Mouse (Mus musculus) ES-E14 (cell line): ENCODE data around the gene Pde12. TPM values are rescaled to one million over a fixed set of nuclear protein-coding genes. Genes with fewer than 3 reads are reported as not detected.
A peak's percentile ranks its signal among the peaks of the same experiment; 100 is the strongest.
"Not testable (repeated sequence)": the region's sequence is repeated elsewhere in the genome, so short reads cannot be mapped to it uniquely, and the experiment has no call there.

ENCODE experiments used
- DNase-seq: peaks from one replicate; pipeline ENCODE4 v3.0.0-alpha.2; 2013; ENCODE audit warnings: low read depth, low spot score
- H3K27ac ChIP-seq: 2 replicates; pipeline ENCODE4 v1.5.1; 2012; ENCODE audit warnings: low read depth, mild to moderate bottlenecking, low read length, moderate library complexity, mixed read lengths; ENCODE audit not compliant: poor library complexity, insufficient read depth, severe bottlenecking
- H3K36me3 ChIP-seq: 2 replicates; pipeline ENCODE4 v1.6.1; 2012; ENCODE audit warnings: mild to moderate bottlenecking, low read length, moderate library complexity, mixed read lengths; ENCODE audit not compliant: control insufficient read depth, poor library complexity, insufficient read depth, severe bottlenecking
- H3K4me1 ChIP-seq, 2 experiments: fragments of 150-350 bp in 1 of 2; sonication (generic) in 1 of 2; 2 replicates each; pipeline ENCODE4 v1.6.1; 2012; ENCODE audit warnings: low read length in 2 of 2, mild to moderate bottlenecking in 1 of 2, mixed read lengths in 1 of 2; ENCODE audit not compliant: control insufficient read depth in 2 of 2, insufficient read depth in 2 of 2, poor library complexity in 1 of 2
- H3K4me3 ChIP-seq, 2 experiments: fragments of 150-350 bp in 1 of 2; sonication (generic) in 1 of 2; 2 replicates each; pipeline ENCODE4 v1.5.1; 2012; ENCODE audit warnings: low read length in 2 of 2, low read depth in 1 of 2, mild to moderate bottlenecking in 1 of 2, mixed read lengths in 1 of 2; ENCODE audit not compliant: insufficient read depth in 1 of 2, poor library complexity in 1 of 2, severe bottlenecking in 1 of 2
- H3K9ac ChIP-seq: 2 replicates; pipeline ENCODE4 v1.6.1; 2012; ENCODE audit warnings: low read depth, mild to moderate bottlenecking, low read length, mixed read lengths; ENCODE audit not compliant: poor library complexity, insufficient read depth, severe bottlenecking
- H3K9me3 ChIP-seq: fragments of 150-350 bp; sonication (generic); 2 replicates; pipeline ENCODE4 v1.6.1; 2012; ENCODE audit warnings: low read depth, mild to moderate bottlenecking, low read length; ENCODE audit not compliant: control insufficient read depth, insufficient read depth
- CHD2 ChIP-seq: IDR thresholded peaks from 2 replicates; pipeline ENCODE4 v1.6.1; 2014; ENCODE audit warnings: mild to moderate bottlenecking, low read depth, low read length, inconsistent platforms
- HCFC1 ChIP-seq: IDR thresholded peaks from 2 replicates; pipeline ENCODE4 v1.6.1; 2012; ENCODE audit warnings: low read length, inconsistent platforms, borderline replicate concordance; ENCODE audit not compliant: insufficient read depth
- MAFK ChIP-seq: IDR thresholded peaks from 2 replicates; pipeline ENCODE4 v1.6.1; 2014; ENCODE audit warnings: mild to moderate bottlenecking, low read depth, low read length, inconsistent platforms; ENCODE audit not compliant: insufficient read depth
- ZC3H11A ChIP-seq: IDR thresholded peaks from 2 replicates; pipeline ENCODE4 v1.6.1; 2012; ENCODE audit warnings: low read depth, mild to moderate bottlenecking, inconsistent platforms, low read length, borderline replicate concordance
- ZNF384 ChIP-seq: IDR thresholded peaks from 2 replicates; pipeline ENCODE4 v1.6.1; 2012; ENCODE audit warnings: low read depth, low read length, inconsistent platforms
- in situ Hi-C, 2 experiments: fragments of 600-800 bp; cut with MboI; formaldehyde crosslinking; loops; one replicate each; pipeline ENCODE4 v1.15.1; 2025; ENCODE audit warnings: low sequenced_read_pairs in 2 of 2, inconsistent platforms in 1 of 2; ENCODE audit not compliant: unreplicated experiment in 2 of 2
- total RNA-seq: library from RNA; depleted of rRNA; stranded (reverse); fragments of 300-350 nt; gene quantifications from 2 replicates; pipeline ENCODE4 v1.2.3, GENCODE M21; 2012

Gene Pde12
- total RNA-seq, 1 experiment = 12.0 TPM

DNA sequence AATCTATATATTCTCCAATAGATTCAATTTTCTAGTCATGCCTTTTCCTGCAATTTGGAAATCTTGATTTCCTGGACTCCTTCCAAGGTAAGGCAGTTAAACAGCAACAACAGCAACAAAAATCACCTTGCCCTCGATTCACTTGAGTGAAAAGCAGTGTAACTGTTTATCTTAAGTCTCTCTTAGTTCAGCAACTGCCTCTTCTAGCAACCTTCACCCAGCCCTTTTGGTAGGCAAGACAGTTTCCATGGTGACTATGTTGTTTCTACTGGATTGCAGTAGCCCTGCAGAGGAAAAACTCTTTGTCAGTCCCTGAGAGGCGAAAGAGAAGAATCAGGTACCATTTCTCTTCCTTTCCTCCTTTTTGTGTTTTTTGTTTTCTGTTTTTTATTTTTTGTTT, 21.7 kb upstream of the Pde12 start:
- no peaks in the 10 kb centered on the region for H3K4me1 ChIP-seq
- no peak for DNase-seq
- in situ Hi-C loops = no loop called here
- H3K36me3 ChIP-seq = no peaks in the 10 kb centered on the region
- no peak overlapping the region for H3K9ac ChIP-seq
- no peak overlapping the region for H3K27ac ChIP-seq
- TF ChIP-seq CHD2 (no peak), ZNF384 (no peak)
- no peak overlapping the region for H3K4me3 ChIP-seq
- no peaks in the 10 kb centered on the region for H3K9me3 ChIP-seq

DNA sequence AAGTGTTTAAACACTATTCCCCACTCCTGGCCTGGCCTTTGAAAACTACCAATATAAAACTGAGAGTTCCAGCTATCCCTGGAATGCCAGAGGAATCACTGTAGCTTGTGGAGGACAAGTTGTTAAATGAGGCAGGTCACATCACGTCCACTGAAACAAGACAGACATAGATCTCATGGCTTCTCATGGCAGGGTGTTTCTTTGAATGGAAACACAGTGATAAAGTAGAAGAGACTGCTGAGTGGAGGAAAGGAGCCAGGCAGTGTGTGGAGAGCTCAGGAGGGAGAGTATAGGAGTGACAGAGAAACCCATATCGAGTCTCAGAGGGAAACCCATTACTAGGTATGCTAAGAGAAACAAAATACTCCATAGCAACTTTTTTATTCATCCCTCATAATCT, 21.0 kb upstream of the Pde12 start:
- no peaks in the 10 kb centered on the region for H3K9me3 ChIP-seq
- TF ChIP-seq ZC3H11A (no peak), HCFC1 (no peak)
- H3K27ac ChIP-seq = no peak overlapping the region
- no peak overlapping the region for H3K4me3 ChIP-seq
- no peak overlapping the region for H3K9ac ChIP-seq
- in situ Hi-C loops = no loop called here
- no peaks in the 10 kb centered on the region for H3K36me3 ChIP-seq
- no peaks in the 10 kb centered on the region for H3K4me1 ChIP-seq
- DNase-seq = no peak

DNA sequence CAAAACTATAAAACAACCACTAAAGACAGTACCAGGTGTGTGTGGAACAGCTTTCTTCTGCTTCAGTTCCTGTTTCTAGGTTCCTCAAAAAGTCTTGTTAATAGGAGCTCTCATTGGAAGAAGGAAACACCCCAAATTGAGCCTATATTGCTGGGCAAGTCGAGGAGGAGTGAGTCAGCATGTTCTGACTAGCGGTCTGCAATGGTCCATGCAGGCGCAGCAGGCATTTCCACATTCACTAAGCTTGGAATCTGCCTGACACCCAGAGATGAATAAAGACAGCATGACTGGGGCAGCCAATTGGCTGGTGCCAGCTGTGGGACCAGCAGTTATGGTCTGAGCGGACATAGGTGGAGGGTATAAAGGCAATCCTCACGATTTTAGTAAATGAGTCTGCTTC, 6.1 kb upstream of the Pde12 start:
- in situ Hi-C loops = no loop called here
- TF ChIP-seq HCFC1 (no peak), MAFK (peak; percentile 60)
- H3K9me3 ChIP-seq = no peaks in the 10 kb centered on the region
- peak overlapping the region in 1 of 2 experiments; percentile 63; a peak in 2 of 4 replicates for H3K4me3 ChIP-seq
- H3K9ac ChIP-seq = no peak overlapping the region
- H3K27ac ChIP-seq = no peak overlapping the region
- H3K4me1 ChIP-seq = peaks cover 3 to 5% of the 10 kb centered on the region in 2 experiments; a peak in 2 of 4 replicates
- DNase-seq = no peak
- H3K36me3 ChIP-seq = no peaks in the 10 kb centered on the region

DNA sequence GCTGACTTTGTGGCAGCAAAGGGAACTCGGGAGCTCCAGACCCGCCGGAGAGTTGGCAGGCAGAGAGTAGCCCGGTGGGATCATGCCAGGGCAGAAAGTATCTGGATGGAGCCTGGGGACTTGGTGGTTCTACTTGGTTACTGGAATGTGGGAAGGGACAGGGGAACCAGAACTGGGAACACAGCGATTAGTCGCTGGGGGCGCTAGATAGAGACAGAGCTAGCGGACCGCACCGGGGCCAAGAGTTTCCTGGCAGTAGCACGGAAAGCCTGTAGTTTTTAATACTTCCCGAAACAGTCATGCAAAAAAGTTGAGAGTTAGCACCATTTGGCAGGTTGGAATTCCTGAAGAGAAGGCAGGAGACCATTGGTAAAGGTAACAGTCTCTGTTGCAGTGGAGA, 5.7 kb upstream of the Pde12 start:
- peaks cover 3 to 7% of the 10 kb centered on the region in 2 experiments; a peak in 2 of 4 replicates for H3K4me1 ChIP-seq
- TF ChIP-seq ZNF384 = 0 out of 2 replicates have a peak, but pooled peaks have one; percentile 26
- TF ChIP-seq ZC3H11A = 0 out of 2 replicates have a peak, but pooled peaks have one; percentile 4
- no peak for TF ChIP-seq HCFC1
- TF ChIP-seq MAFK = no peak
- TF ChIP-seq CHD2 = no peak
- DNase-seq = peak; percentile 59
- in situ Hi-C loops = no loop called here
- H3K36me3 ChIP-seq = no peaks in the 10 kb centered on the region
- no peak overlapping the region for H3K9ac ChIP-seq
- no peaks in the 10 kb centered on the region for H3K9me3 ChIP-seq
- no peak overlapping the region for H3K27ac ChIP-seq
- peak overlapping the region in 1 of 2 experiments; percentile 63; a peak in 2 of 4 replicates for H3K4me3 ChIP-seq

DNA sequence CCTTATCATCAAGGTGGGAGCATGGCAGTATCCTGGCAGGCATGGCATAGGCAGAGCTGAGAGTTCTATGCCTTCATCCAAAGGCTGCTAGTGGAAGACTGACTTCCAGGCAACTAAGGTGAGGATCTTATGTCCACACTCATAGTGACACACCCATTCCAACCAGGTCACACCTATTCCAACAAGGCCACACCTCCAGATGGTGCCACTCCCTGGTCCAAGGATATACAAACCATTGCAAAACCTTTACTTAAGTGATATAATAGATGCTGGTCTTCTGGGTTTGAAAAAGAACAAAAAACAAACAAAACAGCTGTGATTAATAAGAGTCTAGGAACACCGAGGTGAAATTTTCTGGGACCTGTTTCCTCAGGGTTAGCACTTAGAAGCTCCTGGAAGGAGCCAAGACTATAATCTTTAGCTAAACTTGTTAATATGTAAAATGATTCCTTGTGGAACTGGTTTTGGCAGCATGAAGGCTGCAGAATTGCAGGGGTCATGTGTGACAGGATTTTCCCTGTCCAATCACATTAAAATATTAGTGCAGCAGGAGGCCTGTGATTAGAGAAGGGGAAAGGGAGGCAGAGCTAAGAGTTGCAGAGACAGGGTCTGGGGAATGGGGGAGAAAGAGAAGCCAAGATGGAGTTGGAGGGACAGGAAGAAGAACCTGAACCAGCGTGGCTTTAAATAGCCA, 4.9 kb upstream of the Pde12 start:
- H3K36me3 ChIP-seq, H3K9ac ChIP-seq, H3K4me3 ChIP-seq, H3K27ac ChIP-seq, H3K4me1 ChIP-seq, H3K9me3 ChIP-seq, DNase-seq, in situ Hi-C loops: not testable (repeated sequence)

DNA sequence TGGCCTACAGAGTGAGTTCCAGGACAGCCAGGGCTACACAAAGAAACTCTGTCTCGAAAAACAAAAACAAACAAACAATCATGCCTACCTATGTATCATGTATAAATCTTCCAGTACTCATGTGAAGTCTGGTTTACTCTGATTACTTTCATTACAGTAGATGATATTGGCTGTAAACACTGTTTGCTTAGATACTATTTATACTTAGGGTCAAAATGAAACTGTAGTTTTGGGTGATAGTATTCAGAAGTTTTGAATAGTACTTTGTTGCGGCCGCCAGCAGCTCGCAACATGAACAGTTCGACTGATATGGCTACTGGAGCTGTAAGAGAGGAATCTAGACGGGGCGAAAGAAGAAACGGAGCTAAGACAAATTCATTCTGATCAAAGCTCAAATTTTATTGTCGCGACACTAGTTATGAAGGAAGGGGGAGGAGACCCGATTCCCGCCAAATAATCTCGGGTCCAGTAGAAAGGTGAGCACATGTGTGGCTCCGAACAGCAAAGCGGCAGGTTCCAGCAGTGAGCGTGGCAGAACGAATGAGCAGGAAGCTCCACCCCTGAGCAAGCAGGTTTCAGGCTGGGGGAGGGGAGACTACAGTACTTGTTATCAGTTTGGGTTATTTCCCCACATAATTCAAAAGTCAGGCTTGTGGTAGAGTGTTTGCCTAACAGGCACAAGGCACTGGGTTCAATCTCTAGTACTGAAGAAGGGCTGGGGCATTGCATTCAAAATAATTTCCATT, 2.4 kb upstream of the Pde12 start:
- in situ Hi-C loops, H3K36me3 ChIP-seq, DNase-seq, H3K9me3 ChIP-seq, H3K27ac ChIP-seq, H3K4me1 ChIP-seq, H3K9ac ChIP-seq: not testable (repeated sequence)
- peak overlapping the region in 1 of 2 experiments; percentile 10; a peak in 1 of 4 replicates for H3K4me3 ChIP-seq
